Mouse (Mus musculus): ENCODE results near the gene Tbata. TPM values are rescaled to one million over a fixed set of nuclear protein-coding genes. Genes with fewer than 3 reads are reported as not detected.

The Tbata gene
- polyA plus RNA-seq, 1 experiment from 2014 or later = 89.2 TPM

DNA sequence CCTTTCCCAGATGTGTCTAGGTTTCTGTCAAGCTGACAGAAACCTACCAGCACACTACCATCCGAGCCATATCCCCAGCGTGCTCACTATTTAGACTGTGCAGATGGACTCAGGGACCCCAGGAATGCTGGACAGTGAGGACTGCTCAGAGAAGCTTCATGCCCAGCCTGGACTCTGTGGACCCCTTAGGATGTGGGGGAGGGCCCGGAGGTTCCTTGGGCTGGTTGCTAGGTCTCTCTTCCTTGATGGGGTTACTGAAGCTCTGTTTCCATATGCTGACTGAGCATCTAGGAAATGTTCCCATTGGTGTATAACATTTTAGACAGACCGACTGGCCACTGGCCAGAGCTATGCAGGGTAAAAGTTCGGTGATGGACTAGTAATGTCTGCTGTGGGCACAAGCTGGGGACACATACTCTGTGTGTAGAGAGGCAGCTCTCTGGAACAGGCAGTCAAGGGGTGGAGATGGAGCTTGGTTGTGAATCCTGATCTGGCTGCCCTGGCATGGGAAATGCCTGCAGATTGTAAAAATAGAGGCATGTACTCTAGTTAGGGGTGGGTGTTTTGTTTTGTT is 24.1 kb downstream of the Tbata start:
- WGBS = 73% methylated on average over 5 of the region's 5 CpGs
- no peak overlapping the region for H3K4me3 ChIP-seq (ENCODE audit: low read length)
- no peak overlapping the region for H3K9ac ChIP-seq (ENCODE audit: low read length)
- no peak overlapping the region for H3K4me2 ChIP-seq (ENCODE audit: low read depth, low read length)
- H3K9me3 ChIP-seq (replicated peaks; ENCODE audit: control insufficient read depth, low read length) = no peaks in the 10 kb centered on the region
- no peak overlapping the region for H3K27ac ChIP-seq (ENCODE audit: low read length)
- no peaks in the 10 kb centered on the region for H3K27me3 ChIP-seq (ENCODE audit: control insufficient read depth, insufficient read depth, low read length)
- H3K4me1 ChIP-seq (ENCODE audit: control insufficient read depth, insufficient read depth, low read length) = no peaks in the 10 kb centered on the region; the same call in 1 of the 2 replicates
- H3K36me3 ChIP-seq (ENCODE audit: control insufficient read depth, insufficient read depth) = no peaks in the 10 kb centered on the region
- no peak for ATAC-seq (replicated peaks; ENCODE audit: extremely low read depth, insufficient read depth, low FRiP score)

DNA sequence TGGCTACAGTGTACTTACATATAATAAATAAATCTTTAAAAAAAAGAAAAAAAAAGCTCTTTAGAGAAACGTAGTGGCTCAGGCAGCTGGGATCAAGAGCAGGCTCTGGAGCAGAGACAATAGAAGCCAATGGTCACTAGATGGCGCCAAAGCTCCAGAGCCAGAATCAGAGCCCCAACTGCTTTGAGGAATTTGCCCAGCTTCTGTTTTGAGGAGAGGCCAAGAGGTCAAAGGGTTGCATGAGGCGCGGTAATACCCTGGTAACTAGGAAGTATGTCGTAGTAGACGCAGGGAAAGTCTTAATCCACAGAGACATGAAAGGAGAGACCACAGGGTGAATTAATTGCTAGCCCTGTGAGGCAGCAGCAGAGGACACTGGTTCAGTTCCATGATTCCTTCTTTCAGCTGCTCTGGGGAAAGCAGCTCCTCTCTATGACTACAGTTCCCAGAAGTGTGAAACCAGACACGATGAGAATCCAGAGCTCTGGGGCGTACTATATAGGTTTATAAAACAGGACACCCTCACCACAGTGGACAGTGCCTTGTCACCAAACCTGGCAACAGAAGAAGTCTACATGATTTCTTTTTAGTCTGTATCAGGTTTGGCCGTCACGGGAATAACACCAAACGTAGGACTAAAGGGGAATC is 27.9 kb downstream of the Tbata start:
- no peak overlapping the region for H3K27ac ChIP-seq (ENCODE audit: low read length)
- no peak for ATAC-seq (replicated peaks; ENCODE audit: extremely low read depth, insufficient read depth, low FRiP score)
- no peaks in the 10 kb centered on the region for H3K9me3 ChIP-seq (replicated peaks; ENCODE audit: control insufficient read depth, low read length)
- no peaks in the 10 kb centered on the region; the same call in 1 of the 2 replicates for H3K4me1 ChIP-seq (ENCODE audit: control insufficient read depth, insufficient read depth, low read length)
- no peak overlapping the region for H3K4me2 ChIP-seq (ENCODE audit: low read depth, low read length)
- H3K36me3 ChIP-seq (ENCODE audit: control insufficient read depth, insufficient read depth) = no peaks in the 10 kb centered on the region
- H3K9ac ChIP-seq (ENCODE audit: low read length) = no peak overlapping the region
- H3K4me3 ChIP-seq (ENCODE audit: low read length) = no peak overlapping the region
- 29% methylated on average over 11 of the region's 11 CpGs for WGBS
- no peaks in the 10 kb centered on the region for H3K27me3 ChIP-seq (ENCODE audit: control insufficient read depth, insufficient read depth, low read length)

DNA sequence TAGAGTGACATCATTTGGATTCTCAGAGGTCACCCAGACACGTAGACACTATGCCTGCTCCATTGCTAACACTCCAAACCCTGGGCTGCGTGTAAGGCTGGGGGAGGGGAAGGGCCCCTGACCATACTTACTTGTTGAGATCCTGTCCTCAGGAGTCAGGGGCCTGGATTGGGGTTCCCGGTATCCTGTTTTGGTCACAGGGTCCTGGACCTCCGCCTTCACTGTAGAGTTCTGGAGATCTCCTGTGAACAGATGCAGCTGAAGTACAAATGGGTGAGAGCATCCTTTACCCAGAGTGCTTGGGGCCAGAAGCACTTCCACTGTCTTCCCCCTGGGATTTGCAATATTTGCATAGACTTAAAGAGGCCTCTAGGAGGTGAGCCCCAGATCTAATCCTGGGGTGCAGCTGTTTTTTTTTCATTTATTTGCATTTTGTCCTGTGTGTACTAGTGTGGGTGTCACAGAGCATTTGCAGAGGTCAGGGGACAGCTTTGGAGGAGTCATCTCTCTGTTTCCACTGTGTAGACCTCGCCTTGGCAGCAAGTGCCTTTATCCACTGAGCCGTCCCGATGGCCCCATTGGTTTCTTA is 28.6 kb downstream of the Tbata start:
- no peaks in the 10 kb centered on the region; the same call in 1 of the 2 replicates for H3K4me1 ChIP-seq (ENCODE audit: control insufficient read depth, insufficient read depth, low read length)

DNA sequence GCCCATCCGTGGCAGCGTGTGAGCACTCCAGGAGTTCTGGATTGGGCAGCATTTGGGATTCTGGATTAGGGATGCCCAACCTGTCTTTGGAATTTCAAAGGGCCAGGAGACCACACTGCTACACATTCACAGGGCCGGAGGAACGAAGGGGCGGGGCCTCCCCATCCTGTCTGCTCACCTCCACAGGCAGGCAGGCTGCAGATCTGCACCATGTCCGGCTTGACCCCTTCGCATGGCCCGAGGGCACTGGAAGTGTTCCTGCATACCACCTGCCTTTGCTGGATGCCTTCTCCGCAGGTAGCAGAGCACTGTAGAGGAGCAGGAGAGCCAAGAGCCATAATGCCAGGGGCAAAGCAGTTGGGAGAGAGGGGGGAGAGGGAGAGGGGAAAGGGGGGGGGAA is 29.2 kb downstream of the Tbata start:
- Histone ChIP-seq H3K4me3 (ENCODE audit: low read length) (no peak overlapping the region), H3K4me2 (ENCODE audit: low read depth, low read length) (no peak overlapping the region), H3K9ac (ENCODE audit: low read length) (no peak overlapping the region), H3K9me3 (replicated peaks; ENCODE audit: control insufficient read depth, low read length) (no peaks in the 10 kb centered on the region), H3K36me3 (ENCODE audit: control insufficient read depth, insufficient read depth) (no peaks in the 10 kb centered on the region), H3K4me1 (ENCODE audit: control insufficient read depth, insufficient read depth, low read length) (no peaks in the 10 kb centered on the region; the same call in 1 of the 2 replicates), H3K27me3 (ENCODE audit: control insufficient read depth, insufficient read depth, low read length) (no peaks in the 10 kb centered on the region), H3K27ac (ENCODE audit: low read length) (no peak overlapping the region)
- WGBS = 72% methylated on average over 9 of the region's 9 CpGs
- ATAC-seq (replicated peaks; ENCODE audit: extremely low read depth, insufficient read depth, low FRiP score) = no peak

More for the DNA sequence above, 28.6 kb downstream of the Tbata start:
- Histone ChIP-seq H3K9me3 (replicated peaks; ENCODE audit: control insufficient read depth, low read length) (no peaks in the 10 kb centered on the region), H3K27ac (ENCODE audit: low read length) (no peak overlapping the region), H3K36me3 (ENCODE audit: control insufficient read depth, insufficient read depth) (no peaks in the 10 kb centered on the region), H3K4me2 (ENCODE audit: low read depth, low read length) (no peak overlapping the region), H3K4me3 (ENCODE audit: low read length) (no peak overlapping the region), H3K27me3 (ENCODE audit: control insufficient read depth, insufficient read depth, low read length) (no peaks in the 10 kb centered on the region), H3K9ac (ENCODE audit: low read length) (no peak overlapping the region)
- ATAC-seq (replicated peaks; ENCODE audit: extremely low read depth, insufficient read depth, low FRiP score) = no peak
- WGBS = 83% methylated on average over 7 of the region's 7 CpGs

DNA sequence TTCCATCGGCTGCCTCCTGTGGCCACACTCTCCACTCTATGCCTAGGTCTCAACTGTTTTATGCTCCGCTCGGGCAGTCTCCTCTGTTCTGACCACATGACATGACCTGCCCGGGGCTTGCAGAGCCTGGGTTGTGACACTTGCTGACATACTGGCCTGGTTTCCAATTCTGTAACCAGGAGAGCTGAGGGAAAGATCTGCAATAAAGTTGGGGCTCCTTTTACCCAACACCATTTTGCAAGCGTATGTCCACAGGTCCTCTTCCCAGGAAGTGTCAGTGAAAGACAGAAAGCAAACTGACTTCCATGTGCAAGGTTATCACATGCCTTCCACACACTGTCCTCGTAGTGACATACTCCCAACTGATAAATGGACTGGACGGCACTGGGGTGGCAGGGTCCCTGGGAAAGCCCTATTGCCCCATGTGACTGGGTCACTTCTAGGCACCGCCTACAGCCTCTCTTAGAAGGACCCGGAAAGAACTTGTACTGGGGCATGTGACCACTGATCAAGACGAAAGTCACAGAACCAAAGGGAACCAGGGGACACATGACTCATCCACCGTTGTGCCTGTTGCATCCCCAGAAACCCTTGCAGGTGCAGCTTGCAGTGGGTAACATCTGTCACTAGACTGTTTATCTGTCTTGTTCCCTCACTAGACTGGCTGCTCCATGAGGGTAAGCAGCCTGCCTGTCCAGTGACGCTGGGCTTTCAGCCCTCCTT is 30.0 kb downstream of the Tbata start:
- ATAC-seq (replicated peaks; ENCODE audit: extremely low read depth, insufficient read depth, low FRiP score) = no peak
- Histone ChIP-seq H3K27ac (ENCODE audit: low read length) (no peak overlapping the region), H3K36me3 (ENCODE audit: control insufficient read depth, insufficient read depth) (no peaks in the 10 kb centered on the region), H3K27me3 (ENCODE audit: control insufficient read depth, insufficient read depth, low read length) (no peaks in the 10 kb centered on the region), H3K9ac (ENCODE audit: low read length) (no peak overlapping the region), H3K4me1 (ENCODE audit: control insufficient read depth, insufficient read depth, low read length) (no peaks in the 10 kb centered on the region; the same call in 1 of the 2 replicates), H3K9me3 (replicated peaks; ENCODE audit: control insufficient read depth, low read length) (no peaks in the 10 kb centered on the region), H3K4me3 (ENCODE audit: low read length) (no peak overlapping the region), H3K4me2 (ENCODE audit: low read depth, low read length) (no peak overlapping the region)
- 59% methylated on average over 12 of the region's 12 CpGs for WGBS

DNA sequence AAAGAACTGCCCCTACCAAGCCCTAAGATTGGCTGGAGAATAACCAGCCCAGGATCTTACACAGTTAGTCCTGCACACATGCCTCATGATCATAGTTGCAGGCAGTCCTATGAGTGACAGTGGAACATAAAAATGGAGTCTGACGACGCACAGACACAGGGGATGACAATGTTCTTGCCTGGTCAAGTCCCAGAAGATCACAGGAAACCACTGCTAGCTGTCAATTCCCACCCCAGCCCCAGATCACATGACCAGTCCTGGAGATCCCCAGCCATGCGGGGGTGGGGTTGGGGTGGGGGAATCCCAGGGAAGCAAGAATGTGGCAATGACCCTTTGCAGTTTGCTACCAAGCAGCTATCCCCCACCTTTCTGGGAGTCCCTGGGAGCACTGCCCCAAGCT is 32.2 kb downstream of the Tbata start:
- Histone ChIP-seq H3K4me2 (ENCODE audit: low read depth, low read length) (no peak overlapping the region), H3K27me3 (ENCODE audit: control insufficient read depth, insufficient read depth, low read length) (no peaks in the 10 kb centered on the region), H3K4me1 (ENCODE audit: control insufficient read depth, insufficient read depth, low read length) (peaks cover 4% of the 10 kb centered on the region; the same call in 1 of the 2 replicates), H3K9ac (ENCODE audit: low read length) (no peak overlapping the region), H3K4me3 (ENCODE audit: low read length) (no peak overlapping the region), H3K27ac (ENCODE audit: low read length) (no peak overlapping the region), H3K9me3 (replicated peaks; ENCODE audit: control insufficient read depth, low read length) (no peaks in the 10 kb centered on the region), H3K36me3 (ENCODE audit: control insufficient read depth, insufficient read depth) (no peaks in the 10 kb centered on the region)
- no peak for ATAC-seq (replicated peaks; ENCODE audit: extremely low read depth, insufficient read depth, low FRiP score)
- WGBS = 50% methylated on average over 3 of the region's 3 CpGs

DNA sequence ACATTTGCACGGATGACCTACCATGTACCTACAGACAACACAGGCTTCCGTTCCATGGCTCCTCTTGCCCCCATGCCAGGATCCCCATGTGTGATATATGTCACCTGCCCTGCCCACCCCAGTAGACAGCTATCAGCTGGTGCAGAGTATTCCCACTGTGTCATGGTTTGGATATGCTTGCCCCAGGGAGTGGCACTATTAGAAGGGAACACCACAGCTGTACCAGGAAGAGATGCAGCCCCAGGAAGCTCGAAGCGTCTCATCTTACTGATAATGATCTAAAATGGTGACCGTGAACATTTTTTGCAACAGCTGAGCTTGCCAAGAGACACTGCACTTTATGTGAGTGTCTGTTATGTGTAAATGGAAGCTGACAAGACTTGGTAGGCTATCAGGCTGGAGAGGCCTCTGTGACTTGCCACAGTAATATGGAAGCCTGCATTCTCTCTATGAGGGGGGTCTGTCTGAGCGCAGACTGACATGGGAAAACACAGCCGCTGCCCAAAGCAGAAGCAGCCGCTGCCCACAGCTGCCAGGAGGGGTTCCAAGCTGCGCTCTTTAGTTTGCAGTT is 36.4 kb downstream of the Tbata start:
- Histone ChIP-seq H3K9ac (ENCODE audit: low read length) (no peak overlapping the region), H3K36me3 (ENCODE audit: control insufficient read depth, insufficient read depth) (no peaks in the 10 kb centered on the region), H3K4me3 (ENCODE audit: low read length) (no peak overlapping the region), H3K4me2 (ENCODE audit: low read depth, low read length) (no peak overlapping the region), H3K27me3 (ENCODE audit: control insufficient read depth, insufficient read depth, low read length) (0 out of 2 replicates have a peak, but pooled peaks cover 5% of the 10 kb centered on the region), H3K27ac (ENCODE audit: low read length) (no peak overlapping the region), H3K9me3 (replicated peaks; ENCODE audit: control insufficient read depth, low read length) (no peaks in the 10 kb centered on the region), H3K4me1 (ENCODE audit: control insufficient read depth, insufficient read depth, low read length) (0 out of 2 replicates have a peak, but pooled peaks cover 4% of the 10 kb centered on the region)
- WGBS = 68% methylated on average over 9 of the region's 9 CpGs
- no peak for ATAC-seq (replicated peaks; ENCODE audit: extremely low read depth, insufficient read depth, low FRiP score)

DNA sequence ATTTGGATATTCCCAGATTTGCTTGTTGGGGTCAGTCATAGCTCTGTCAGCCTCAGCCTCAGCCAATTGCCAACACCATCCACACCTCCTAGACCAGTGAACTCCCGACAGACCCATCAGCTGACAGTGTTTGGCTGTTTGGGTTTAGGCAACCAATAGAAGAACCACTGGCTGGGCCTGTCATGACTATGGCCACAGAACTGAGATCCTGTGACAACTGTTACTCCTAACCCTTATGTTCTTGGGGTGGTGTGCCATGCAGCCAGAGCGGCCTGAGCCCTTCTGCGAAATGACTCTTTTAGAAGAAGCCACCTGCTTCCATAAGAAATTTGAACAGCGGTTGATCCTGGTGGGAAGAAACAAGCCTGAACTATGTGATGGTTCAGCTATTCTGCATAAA is 39.4 kb downstream of the Tbata start:
- H3K27ac ChIP-seq (ENCODE audit: low read length) = no peak overlapping the region
- peaks cover 8% of the 10 kb centered on the region; the same call in 1 of the 2 replicates for H3K27me3 ChIP-seq (ENCODE audit: control insufficient read depth, insufficient read depth, low read length)
- H3K36me3 ChIP-seq (ENCODE audit: control insufficient read depth, insufficient read depth) = no peaks in the 10 kb centered on the region; the same call in 1 of the 2 replicates
- H3K4me2 ChIP-seq (ENCODE audit: low read depth, low read length) = no peak overlapping the region
- no peak overlapping the region for H3K4me3 ChIP-seq (ENCODE audit: low read length)
- 0 out of 2 replicates have a peak, but pooled peaks cover 4% of the 10 kb centered on the region for H3K4me1 ChIP-seq (ENCODE audit: control insufficient read depth, insufficient read depth, low read length)
- WGBS = 76% methylated on average over 4 of the region's 4 CpGs
- ATAC-seq (replicated peaks; ENCODE audit: extremely low read depth, insufficient read depth, low FRiP score) = no peak
- no peak overlapping the region for H3K9ac ChIP-seq (ENCODE audit: low read length)
- no peaks in the 10 kb centered on the region for H3K9me3 ChIP-seq (replicated peaks; ENCODE audit: control insufficient read depth, low read length)

All from heart, embryonic 16.5 days (tissue).